In the genomic region with DNA sequence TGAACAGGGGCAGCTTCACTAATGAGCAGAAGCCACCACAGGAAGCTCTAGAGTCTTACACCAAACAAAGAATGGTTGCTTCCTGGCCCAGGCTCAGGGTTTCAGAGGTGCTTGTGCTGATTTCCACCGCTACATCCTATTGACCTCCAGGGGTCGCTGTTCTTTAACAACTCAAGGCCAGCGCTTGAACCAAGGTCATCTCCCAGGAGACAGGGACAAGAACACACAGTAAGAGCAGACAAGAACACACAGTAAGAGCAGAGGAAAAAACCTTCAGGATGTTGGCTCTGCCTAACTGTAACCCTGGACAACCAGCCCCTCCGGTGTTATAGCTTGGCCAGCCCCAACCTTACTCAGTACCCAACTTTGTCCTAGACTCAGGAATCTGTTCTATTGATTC, we compare ENCODE assay signal across 8 mouse cellular contexts. TPM values are rescaled to one million over a fixed set of nuclear protein-coding genes. Genes with fewer than 3 reads are reported as not detected.
A peak's percentile ranks its signal among the peaks of the same experiment; 100 is the strongest.
DNase-seq lines count a peak whose midpoint lies in the region; ATAC-seq and TF ChIP-seq lines count a peak whose summit lies in the region.

No protein-coding gene starts in this region.

- H3K36me3 ChIP-seq in forebrain, embryonic 15.5 days = 0 out of 2 replicates have a peak, but pooled peaks cover 3% of the 10 kb centered on the region
- H3K36me3 ChIP-seq in lung, embryonic 14.5 days (ENCODE audit: insufficient read depth) = peaks cover 9% of the 10 kb centered on the region; the same call in 1 of the 2 replicates

- H3K9me3 ChIP-seq in forebrain, embryonic 15.5 days = no peaks in the 10 kb centered on the region
- no peaks in the 10 kb centered on the region for H3K9me3 ChIP-seq in lung, embryonic 14.5 days (ENCODE audit: low read depth, low read length)

- H3K27me3 ChIP-seq in forebrain, embryonic 15.5 days = no peaks in the 10 kb centered on the region
- H3K27me3 ChIP-seq in lung, embryonic 14.5 days (ENCODE audit: insufficient read depth, low read length) = no peaks in the 10 kb centered on the region

- WGBS in forebrain, embryonic 15.5 days = 11% methylated on average over 4 of the region's 4 CpGs
- WGBS in large intestine, adult 2 months = 9% methylated on average over 4 of the region's 4 CpGs
- WGBS in lung, embryonic 14.5 days = 7% methylated on average over 4 of the region's 4 CpGs

- no peaks in the 10 kb centered on the region for H3K4me1 ChIP-seq in forebrain, embryonic 15.5 days
- peaks cover 7% of the 10 kb centered on the region for H3K4me1 ChIP-seq in lung, embryonic 14.5 days (ENCODE audit: insufficient read depth)

- peak; percentile 80 for TF ChIP-seq CTCF in lung, embryonic 14.5 days (IDR thresholded peaks at IDR 0.05; ENCODE audit: low read depth)

- no peak overlapping the region for H3K4me3 ChIP-seq in forebrain, embryonic 15.5 days
- no peak overlapping the region for H3K4me3 ChIP-seq in lung, embryonic 14.5 days (ENCODE audit: low read depth, low read length)

- ATAC-seq in forebrain, embryonic 15.5 days (replicated peaks) = peak; percentile 57; the same call in 1 of the 2 replicates
- peak; percentile 72 for ATAC-seq in lung, embryonic 14.5 days (ENCODE audit: insufficient read depth)

- intact Hi-C loops in heart, postnatal 36 days (cut with DNase I) = loop anchor here (5.0 kb wide), 1 partner anchor 42 kb away; no protein-coding TSS in a partner anchor

- no peak overlapping the region for H3K9ac ChIP-seq in forebrain, embryonic 15.5 days (replicated peaks)
- H3K9ac ChIP-seq in lung, embryonic 14.5 days = no peak overlapping the region; the same call in 1 of the 2 replicates

- DNase-seq in MEL-GATA-1-ER (ENCODE audit: extremely low read depth, low read depth) = peak; percentile 55
- DNase-seq in c-Kit-positive CD71-positive TER-119-positive erythroid progenitor cells, embryonic 14.5 days (ENCODE audit: low spot score) = peak; percentile 64
- DNase-seq in heart, postnatal 36 days = peak; percentile 64 to 67
- DNase-seq in large intestine, adult 2 months (ENCODE audit: low read depth, low spot score) = peak; percentile 61
- DNase-seq in lung, embryonic 14.5 days = peak; percentile 91
- peak; percentile 60 for DNase-seq in ovary, postnatal 14 days (ENCODE audit: low spot score)
- peak; percentile 92 for DNase-seq in thymus, postnatal 0 days (ENCODE audit: low spot score)

- H3K27ac ChIP-seq in forebrain, embryonic 15.5 days (replicated peaks) = no peak overlapping the region; the same call in 1 of the 2 replicates
- peak overlapping the region; percentile 86 for H3K27ac ChIP-seq in lung, embryonic 14.5 days (ENCODE audit: low read depth)

- no peak overlapping the region for H3K4me2 ChIP-seq in forebrain, embryonic 15.5 days (replicated peaks)
- no peak overlapping the region for H3K4me2 ChIP-seq in lung, embryonic 14.5 days

RNA-seq across cellular contexts. Expression of a gene that starts 14.5 kb away (rescaled TPM):
- 0.33 and 0.60 TPM in 2 replicates for polyA plus RNA-seq in forebrain, embryonic 15.5 days (2015; fragmentation: Nextera tagmentation; extraction: Ambion mirVana)
- 1 to 10 TPM; 1.1 TPM for total RNA-seq in heart, postnatal 36 days (2021)
- polyA plus RNA-seq in large intestine, adult 2 months (2012; rRNA removed) = 6.2 and 8.4 TPM in 2 replicates
- 0.83 and 0.99 TPM in 2 replicates for polyA plus RNA-seq in lung, embryonic 14.5 days (2014; fragmentation: Nextera tagmentation; extraction: Ambion mirVana)
- polyA plus RNA-seq in thymus, postnatal 0 days (2015; fragmentation: Nextera tagmentation; extraction: Ambion mirVana) = 68.2 and 72.6 TPM in 2 replicates

RNA-seq across cellular contexts. Expression of a gene that starts 33.6 kb away (rescaled TPM):
- polyA plus RNA-seq in forebrain, embryonic 15.5 days (2015; fragmentation: Nextera tagmentation; extraction: Ambion mirVana) = 274 and 297 TPM in 2 replicates
- 10 to 100 TPM; 26.7 to 29.1 TPM for total RNA-seq in heart, postnatal 36 days (2021)
- polyA plus RNA-seq in large intestine, adult 2 months (2012; rRNA removed) = 13.5 and 15.2 TPM in 2 replicates
- polyA plus RNA-seq in lung, embryonic 14.5 days (2014; fragmentation: Nextera tagmentation; extraction: Ambion mirVana) = 271 and 275 TPM in 2 replicates
- polyA plus RNA-seq in thymus, postnatal 0 days (2015; fragmentation: Nextera tagmentation; extraction: Ambion mirVana) = 104 and 110 TPM in 2 replicates
